Mouse (Mus musculus) gastrocnemius, adult 2 months (tissue): ENCODE measurements around the gene Adamts1. TPM values are rescaled to one million over a fixed set of nuclear protein-coding genes. Genes with fewer than 3 reads are reported as not detected.

Experiments
- DNase-seq: peaks from one replicate; pipeline ENCODE4 v3.0.0; 2022
- H3K27ac ChIP-seq: fragments of 200-600 bp; 2 replicates; pipeline ENCODE4 v1.8.1; 2022; ENCODE audit warnings: mild to moderate bottlenecking
- H3K4me3 ChIP-seq: fragments of 200-600 bp; 2 replicates; pipeline ENCODE4 v1.8.1; 2022; ENCODE audit warnings: mild to moderate bottlenecking, moderate library complexity
- CTCF ChIP-seq: fragments of 200-600 bp; IDR thresholded peaks from 2 replicates; pipeline ENCODE4 v1.8.1; 2022; ENCODE audit warnings: antibody characterized with exemption, mild to moderate bottlenecking, moderate library complexity
- intact Hi-C: fragments of 180-260 bp; cut with DNase I; formaldehyde crosslinking; loops from one replicate; pipeline ENCODE4 v1.15.1; 2025
- long read RNA-seq, 2 experiments: library from polyadenylated mRNA; stranded (forward); transcript quantifications; one replicate each; pipeline ENCODE4 v2.0.0; 2021
- total RNA-seq, 2 experiments: library from RNA; stranded (reverse); gene quantifications; 2 replicates each; pipeline ENCODE4 v1.2.3; 2021

Adamts1 gene
- total RNA-seq: 10 to 100 TPM; 17.3 to 24.4 TPM
- long read RNA-seq, experiment 1, full-length matches to known transcripts: 24 of 30 reads
- long read RNA-seq, experiment 1, partial matches to known transcripts: 1 of 30 reads
- long read RNA-seq, experiment 1, other reads (novel, unspliced or antisense): 5 of 30 reads
- long read RNA-seq, experiment 2, full-length matches to known transcripts: 41 of 53 reads
- long read RNA-seq, experiment 2, partial matches to known transcripts: 4 of 53 reads
- long read RNA-seq, experiment 2, other reads (novel, unspliced or antisense): 8 of 53 reads

DNA sequence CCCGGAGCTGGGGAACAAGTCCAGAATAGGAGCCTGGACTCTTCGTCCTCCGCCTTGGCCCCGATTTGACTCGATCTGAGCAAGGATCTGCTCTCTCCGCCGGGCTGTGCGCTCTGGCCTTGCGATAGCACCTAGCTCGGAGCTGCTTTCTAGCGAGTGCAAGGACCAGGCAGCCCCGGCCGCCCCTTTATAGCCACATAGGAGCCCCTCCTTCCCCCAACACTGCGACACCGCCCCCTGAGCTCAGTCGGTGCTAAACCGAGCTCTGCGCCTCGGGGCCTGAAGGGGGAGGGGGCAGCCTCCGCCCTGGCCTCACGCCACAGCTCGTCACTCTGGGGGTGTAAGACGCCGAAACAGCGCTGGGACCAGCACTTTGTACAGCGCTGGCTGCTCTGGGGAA lies at the start of gene Adamts1:
Adamts1 (minus strand) TSS at position 160 of the 400 bp plus-strand sequence.
- Histone ChIP-seq H3K4me3 (peak within 1 kb of the TSS; percentile 78), H3K27ac (peak within 1 kb of the TSS; percentile 97)
- DNase-seq: peak; percentile 95
- intact Hi-C loops: loop anchor here (5.0 kb wide), 1 partner anchor 1264 kb away; no protein-coding TSS in a partner anchor
- TF ChIP-seq CTCF: peak; percentile 28; the same call in 1 of the 2 replicates

DNA sequence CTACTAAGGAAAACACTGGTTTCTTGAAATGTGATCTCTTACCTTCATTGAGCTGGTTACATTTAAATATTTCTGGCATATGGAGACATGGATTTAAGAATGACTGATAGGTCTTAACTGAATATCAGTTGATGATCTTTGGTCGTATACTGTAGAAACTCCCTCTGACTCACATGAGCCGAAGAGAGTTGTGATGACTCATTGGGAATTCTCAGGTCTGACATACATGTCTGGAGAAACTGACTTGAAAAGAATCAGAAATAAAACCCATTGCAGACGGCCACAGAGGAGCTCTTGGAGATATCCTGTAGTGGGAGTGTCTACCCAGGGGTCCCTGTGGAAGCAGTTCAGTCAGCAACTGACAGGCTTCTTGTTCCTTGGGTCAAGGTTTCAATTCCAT lies 24.2 kb upstream of the Adamts1 start:
- intact Hi-C loops: no loop called here
- H3K27ac ChIP-seq: no peak overlapping the region
- H3K4me3 ChIP-seq: no peak overlapping the region
- no peak for TF ChIP-seq CTCF
- no peak for DNase-seq

DNA sequence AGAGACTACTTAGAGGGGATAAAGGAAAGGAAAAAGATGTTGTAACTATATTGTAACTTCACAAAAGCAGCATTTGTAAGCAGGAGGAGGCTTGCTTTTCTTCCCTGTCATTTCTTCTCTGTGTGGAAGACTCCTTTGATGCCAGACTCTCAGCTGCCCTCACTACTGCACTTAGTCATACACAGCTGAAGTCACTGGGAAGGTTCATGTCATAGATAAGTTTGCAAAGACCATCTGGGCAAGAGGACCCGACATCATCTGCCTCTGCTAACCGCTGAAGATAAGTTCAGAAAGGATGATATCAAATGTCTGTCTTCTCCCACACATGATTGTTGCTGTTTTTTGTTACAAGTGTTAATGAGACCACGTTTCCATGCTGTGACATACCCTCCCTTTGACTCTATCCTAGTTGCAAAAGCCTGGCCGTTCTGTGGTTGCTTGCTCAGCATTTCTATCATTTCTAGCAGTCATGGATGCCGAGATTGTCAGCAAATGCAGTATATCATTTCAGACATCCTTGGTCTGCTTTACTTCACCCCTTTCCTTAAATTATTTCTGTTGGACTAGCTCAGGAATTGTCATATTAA lies 19.5 kb upstream of the Adamts1 start:
- no peak overlapping the region for H3K4me3 ChIP-seq
- no peak for TF ChIP-seq CTCF
- no peak for DNase-seq
- H3K27ac ChIP-seq: no peak overlapping the region
- intact Hi-C loops: no loop called here

DNA sequence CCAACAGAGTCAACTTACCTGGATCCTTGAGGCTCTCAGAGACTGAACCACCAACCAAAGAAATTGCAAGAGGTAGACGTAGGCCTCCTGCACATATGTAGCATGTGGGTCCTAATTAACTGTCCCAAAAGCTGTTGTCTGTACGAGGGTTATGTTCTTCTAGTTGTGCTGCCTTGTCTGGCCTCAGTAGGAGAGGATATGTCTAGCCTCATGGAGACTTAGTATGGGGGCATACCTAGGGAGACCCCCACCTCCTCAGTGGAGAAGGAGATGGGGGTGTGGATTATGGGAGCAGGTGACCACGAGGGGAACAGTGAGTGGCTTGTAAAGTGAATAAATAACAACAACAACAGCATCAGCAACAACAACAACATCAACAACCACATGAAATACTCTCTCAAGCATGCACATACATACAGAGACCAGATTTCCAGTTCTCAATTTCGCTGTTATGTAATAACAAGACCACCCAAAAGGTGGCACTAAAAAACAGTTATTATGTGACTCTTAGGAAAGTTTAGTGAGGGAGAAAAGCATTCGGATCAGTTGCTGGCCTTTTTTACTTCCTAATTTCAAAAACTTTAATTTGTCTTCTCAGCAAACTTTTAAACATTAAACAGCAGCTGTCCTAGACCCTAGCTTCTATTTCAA lies 17.0 kb upstream of the Adamts1 start:
- Histone ChIP-seq H3K27ac (no peak overlapping the region), H3K4me3 (no peak overlapping the region)
- intact Hi-C loops: no loop called here
- no peak for DNase-seq
- peak; percentile 46 for TF ChIP-seq CTCF

DNA sequence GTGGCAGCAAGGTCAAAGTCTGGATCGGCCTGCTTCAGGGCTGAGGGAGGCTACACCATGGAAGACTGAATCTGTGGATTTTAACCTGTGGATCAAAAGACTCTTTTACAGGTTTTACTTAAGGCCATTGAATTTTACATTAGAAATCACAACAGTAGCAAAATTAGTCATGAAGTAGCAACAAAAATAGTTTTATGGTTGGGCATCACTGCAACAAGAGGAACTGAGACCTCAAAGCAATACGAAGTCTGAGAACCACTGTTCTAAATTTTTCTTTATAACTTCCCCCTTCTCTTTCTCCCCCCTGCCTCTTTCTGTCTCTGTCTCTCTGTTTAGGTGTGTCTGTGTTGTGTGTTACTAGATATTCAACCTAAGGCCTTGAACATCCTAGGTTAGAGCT lies 11.2 kb upstream of the Adamts1 start:
- intact Hi-C loops: no loop called here
- TF ChIP-seq CTCF: no peak
- no peak for DNase-seq
- Histone ChIP-seq H3K4me3 (no peak overlapping the region), H3K27ac (no peak overlapping the region)

DNA sequence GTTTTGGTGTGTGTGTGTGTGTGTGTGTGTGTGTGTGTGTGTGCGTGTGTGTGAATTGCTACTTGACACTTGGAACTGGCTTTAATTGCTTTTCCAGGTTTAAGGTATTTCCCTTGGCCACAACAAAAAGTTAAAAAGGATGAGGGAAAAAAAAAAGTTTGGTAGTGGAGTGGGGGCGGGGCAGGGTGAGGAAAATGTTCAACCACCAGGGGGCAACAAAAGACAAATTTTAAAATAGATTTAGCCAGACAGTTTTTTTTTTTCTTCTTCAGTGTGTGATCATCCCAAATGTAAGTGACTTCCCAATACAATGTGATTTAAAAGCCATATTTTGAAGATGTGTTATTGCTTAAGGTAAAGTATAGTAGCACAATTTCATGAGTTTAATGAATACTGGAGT lies 4.7 kb upstream of the Adamts1 start:
- peak; percentile 72 for TF ChIP-seq CTCF
- intact Hi-C loops: loop anchor here (1.0 to 2.0 kb wide), 4 partner anchors 495 to 1443 kb away; no protein-coding TSS in a partner anchor
- peak overlapping the region; percentile 58; the same call in 1 of the 2 replicates for H3K4me3 ChIP-seq
- peak overlapping the region; percentile 51; the same call in 1 of the 2 replicates for H3K27ac ChIP-seq
- DNase-seq: peak; percentile 65

DNA sequence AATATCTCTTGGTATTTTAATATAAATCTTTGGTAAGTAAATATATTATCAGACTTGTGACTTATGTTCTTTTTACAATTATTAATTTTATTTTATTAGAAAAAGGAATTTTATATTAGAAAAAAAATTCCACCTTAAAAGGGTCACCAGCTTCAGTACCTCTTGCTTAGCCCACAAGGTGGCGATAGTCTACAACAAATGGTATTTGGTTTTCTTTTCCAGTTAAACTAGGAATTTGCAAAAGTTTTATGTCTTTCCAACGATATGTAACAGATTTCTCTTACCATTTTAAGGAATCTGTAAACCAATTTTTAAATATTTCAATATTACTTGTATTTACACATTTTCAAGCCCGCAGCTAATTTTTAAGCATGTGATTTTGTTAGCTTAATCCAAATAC lies 4.2 kb upstream of the Adamts1 start:
- Histone ChIP-seq H3K27ac (peak overlapping the region; percentile 51), H3K4me3 (peak overlapping the region; percentile 58)
- TF ChIP-seq CTCF: peak; percentile 90
- intact Hi-C loops: loop anchor here (1.0 kb wide), 3 partner anchors 612 to 1443 kb away; no protein-coding TSS in a partner anchor
- DNase-seq: peak; percentile 51

DNA sequence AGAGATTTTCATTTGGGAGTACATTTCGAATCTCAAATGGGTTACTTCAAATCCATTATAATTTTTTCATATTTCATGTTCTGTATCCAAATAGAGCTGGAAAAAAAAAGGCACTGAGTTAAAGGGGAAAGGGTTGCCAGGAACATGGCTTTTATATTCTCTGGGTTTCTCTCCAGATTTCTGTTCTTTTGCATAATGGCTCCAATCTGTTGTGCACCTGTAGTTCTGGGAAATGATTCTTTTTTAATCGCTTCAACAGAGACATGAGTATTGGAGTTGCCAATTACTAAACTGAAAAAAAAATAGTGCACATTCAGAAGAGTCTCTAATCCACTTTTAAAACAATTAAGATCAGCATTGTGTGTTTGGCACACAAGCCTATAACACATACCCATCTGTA lies 2.7 kb upstream of the Adamts1 start:
- intact Hi-C loops: loop anchor here (1.0 kb wide), 1 partner anchor 1077 kb away; no protein-coding TSS in a partner anchor
- Histone ChIP-seq H3K4me3 (no peak overlapping the region), H3K27ac (peak overlapping the region; percentile 97)
- no peak for DNase-seq
- no peak for TF ChIP-seq CTCF

DNA sequence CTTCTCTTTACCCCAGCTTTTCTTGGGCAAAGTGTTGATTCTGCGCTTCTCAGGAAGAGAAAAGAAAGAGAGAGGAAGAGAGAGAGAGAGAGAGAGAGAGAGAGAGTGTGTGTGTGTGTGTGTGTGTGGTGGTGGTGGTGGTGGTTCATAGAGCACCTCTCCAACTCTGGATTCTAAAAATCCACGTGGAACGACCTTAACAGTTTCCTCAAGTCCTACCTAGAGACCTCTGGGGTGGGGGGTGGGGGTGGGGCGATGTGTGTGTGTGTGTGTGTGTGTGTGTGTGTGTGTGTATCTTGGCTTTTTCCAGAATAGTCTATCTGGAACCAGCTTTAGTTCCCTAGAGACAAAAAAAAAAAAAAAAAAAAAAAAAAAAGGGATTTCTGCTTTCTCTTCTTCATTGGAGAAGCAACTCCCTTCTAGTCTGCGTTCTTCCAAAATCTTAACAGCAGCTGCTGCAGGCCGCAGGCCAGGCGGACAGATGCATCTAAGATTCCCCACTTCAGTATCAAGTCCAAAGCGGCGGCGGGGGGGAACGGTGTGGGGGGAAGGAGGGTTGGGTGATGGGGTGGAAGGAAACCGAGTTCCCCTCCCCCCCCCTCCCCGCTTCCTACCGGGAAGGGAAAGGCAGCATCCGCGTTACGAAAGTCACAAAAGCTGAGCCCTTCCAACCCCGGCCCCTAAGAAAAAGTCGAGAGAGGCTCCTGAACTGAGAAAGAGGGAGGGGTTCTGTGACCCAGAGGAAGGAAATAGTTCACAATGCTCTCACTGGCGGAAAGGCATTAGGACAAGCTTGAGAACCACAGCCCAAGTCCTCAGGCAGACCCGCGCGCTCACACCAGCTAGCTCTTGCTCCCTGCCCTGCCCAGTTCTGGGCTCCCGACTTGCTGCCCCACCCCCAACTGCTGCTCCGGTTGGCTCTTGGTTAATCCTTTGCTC lies 969 bp upstream of the Adamts1 start:
- peak overlapping the region; percentile 97 for H3K27ac ChIP-seq
- no peak for TF ChIP-seq CTCF
- intact Hi-C loops: loop anchor here (5.0 kb wide), 1 partner anchor 1263 kb away; no protein-coding TSS in a partner anchor
- peak overlapping the region; percentile 78 for H3K4me3 ChIP-seq
- peak; percentile 89 for DNase-seq

DNA sequence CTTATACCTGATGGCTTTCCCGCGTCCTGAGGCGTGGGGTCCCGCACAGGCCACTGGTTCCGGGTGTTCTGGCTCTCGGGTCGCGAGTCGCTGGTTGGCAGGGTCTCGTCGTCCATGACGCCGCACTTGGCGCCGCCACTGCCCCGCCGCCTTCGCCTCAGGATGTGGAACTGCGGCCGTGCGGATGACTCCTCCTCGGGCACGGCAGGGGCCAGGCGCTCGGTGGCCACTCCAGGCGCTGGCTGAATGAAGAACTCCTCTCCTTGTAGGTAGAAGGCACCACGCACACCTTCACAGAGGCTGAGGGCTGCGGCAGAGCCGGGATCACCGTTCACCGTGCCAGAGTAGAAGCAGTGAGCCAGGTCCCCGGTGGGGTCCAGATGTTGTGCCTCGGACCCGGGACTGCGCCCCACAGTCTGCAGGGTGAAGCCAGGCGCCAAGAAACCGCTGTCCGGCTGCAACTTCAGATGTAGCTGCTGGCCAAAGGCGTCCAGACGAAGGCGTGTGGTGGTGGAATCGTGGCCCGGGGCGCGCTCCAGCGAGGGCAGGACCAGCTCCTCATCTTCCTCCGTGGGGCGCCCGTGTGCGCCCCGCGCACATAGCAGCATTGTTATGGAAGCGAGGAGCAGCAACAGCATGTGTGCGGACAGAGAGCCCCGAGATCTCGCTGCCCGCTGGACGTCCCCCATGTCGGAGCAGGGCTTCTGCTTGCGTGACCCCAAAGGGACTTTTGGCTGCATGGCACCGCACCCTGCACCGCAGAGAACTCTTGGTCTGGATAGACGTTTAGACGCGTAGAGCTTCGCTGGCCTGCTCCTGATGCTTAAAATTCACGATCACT lies 722 bp downstream of the Adamts1 start:
- no peak; the same call in 1 of the 2 replicates for TF ChIP-seq CTCF
- DNase-seq: peak; percentile 86
- intact Hi-C loops: loop anchor here (5.0 kb wide), 1 partner anchor 1265 kb away; no protein-coding TSS in a partner anchor
- peak overlapping the region; percentile 78 for H3K4me3 ChIP-seq
- peak overlapping the region; percentile 97 for H3K27ac ChIP-seq

DNA sequence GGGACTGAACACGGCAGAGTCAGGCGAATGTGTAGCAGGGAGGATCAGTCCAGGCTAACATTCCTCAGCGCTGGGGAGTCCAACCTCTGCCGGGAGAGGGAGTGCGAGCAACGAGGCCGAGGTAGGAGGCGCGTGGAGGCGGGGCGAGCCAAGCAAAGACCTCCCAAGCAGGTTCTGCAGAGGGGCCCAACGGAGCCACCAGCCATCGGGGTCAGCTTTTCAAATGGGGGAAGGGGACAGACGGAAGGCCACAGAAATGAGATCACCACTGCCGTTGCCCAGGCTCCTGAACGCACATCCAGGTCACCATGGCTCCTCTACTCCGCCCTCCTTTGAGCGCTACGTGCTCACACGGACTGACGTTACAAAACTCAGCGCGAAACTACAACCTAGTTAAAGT lies 1.7 kb downstream of the Adamts1 start:
- TF ChIP-seq CTCF: peak; percentile 70

More for the DNA sequence above, 1.7 kb downstream of the Adamts1 start:
- Histone ChIP-seq H3K4me3 (peak overlapping the region; percentile 78), H3K27ac (peak overlapping the region; percentile 97)
- DNase-seq: peak; percentile 90
- intact Hi-C loops: loop anchor here (5.0 kb wide), 1 partner anchor 1266 kb away; no protein-coding TSS in a partner anchor
